Mouse (Mus musculus): ENCODE results near the gene Rdh1. TPM values are rescaled to one million over a fixed set of nuclear protein-coding genes. Genes with fewer than 3 reads are reported as not detected.
"Not testable (repeated sequence)": the region's sequence is repeated elsewhere in the genome, so short reads cannot be mapped to it uniquely, and the experiment has no call there.

Gene Rdh1
- polyA plus RNA-seq, 1 experiment from 2014 or later, result not detected

DNA sequence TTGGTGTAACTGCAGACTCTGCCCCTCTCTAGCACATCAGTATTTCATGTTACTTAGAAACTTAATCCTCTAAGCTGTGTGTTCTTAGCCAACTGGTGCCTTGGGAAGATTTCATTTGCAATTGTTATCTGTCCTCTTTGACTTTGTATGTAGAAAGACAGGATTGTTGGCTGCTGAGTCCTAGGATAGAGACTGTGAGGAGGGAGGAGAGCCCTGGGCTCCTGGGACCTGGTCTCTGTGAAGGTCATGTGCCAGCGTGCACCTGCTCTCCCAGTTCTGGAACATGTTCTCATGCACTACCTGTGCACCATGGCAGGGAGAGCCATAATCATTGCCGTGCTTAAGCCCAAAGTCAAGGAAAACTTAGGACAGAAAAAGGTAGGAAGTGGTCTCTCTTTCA is 42.1 kb downstream of the Rdh1 start:
- no peak overlapping the region for H3K4me2 ChIP-seq
- H3K27ac ChIP-seq, result no peak overlapping the region
- H3K4me1 ChIP-seq, result no peaks in the 10 kb centered on the region
- no peaks in the 10 kb centered on the region for H3K27me3 ChIP-seq
- no peak overlapping the region for H3K9ac ChIP-seq
- ATAC-seq, result no peak
- 91% methylated on average over 2 of the region's 2 CpGs for WGBS
- no peaks in the 10 kb centered on the region for H3K36me3 ChIP-seq (ENCODE audit: poor library complexity, severe bottlenecking)
- no peak overlapping the region for H3K4me3 ChIP-seq
- H3K9me3 ChIP-seq (replicated peaks), result peaks cover 2% of the 10 kb centered on the region; the same call in 1 of the 2 replicates

DNA sequence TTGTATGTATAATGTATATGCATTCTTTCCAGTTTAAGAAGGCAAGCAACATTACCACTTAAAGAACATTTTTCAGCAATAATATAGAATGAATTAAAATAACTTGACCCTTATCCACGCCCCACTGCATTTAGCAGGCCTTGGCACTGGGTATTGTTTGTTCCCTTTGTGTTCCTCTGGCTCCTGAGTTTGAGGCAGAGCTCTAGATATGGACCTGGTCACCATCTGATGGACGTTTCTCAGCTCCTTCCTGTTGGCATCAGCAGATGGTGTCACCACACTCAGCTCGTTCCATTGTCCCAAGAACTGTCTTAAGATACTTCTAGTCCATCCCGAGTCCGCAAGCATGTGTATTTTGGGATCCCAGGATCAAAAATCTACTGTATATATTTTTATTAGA is 42.7 kb downstream of the Rdh1 start:
- no peak for ATAC-seq
- no peak overlapping the region for H3K9ac ChIP-seq
- WGBS, result 83% methylated on average over 5 of the region's 5 CpGs
- no peak overlapping the region for H3K4me3 ChIP-seq
- H3K4me1 ChIP-seq, result no peaks in the 10 kb centered on the region
- H3K27ac ChIP-seq, result no peak overlapping the region
- H3K4me2 ChIP-seq, result no peak overlapping the region
- no peaks in the 10 kb centered on the region for H3K9me3 ChIP-seq (replicated peaks)
- H3K27me3 ChIP-seq, result no peaks in the 10 kb centered on the region
- H3K36me3 ChIP-seq (ENCODE audit: poor library complexity, severe bottlenecking), result no peaks in the 10 kb centered on the region

DNA sequence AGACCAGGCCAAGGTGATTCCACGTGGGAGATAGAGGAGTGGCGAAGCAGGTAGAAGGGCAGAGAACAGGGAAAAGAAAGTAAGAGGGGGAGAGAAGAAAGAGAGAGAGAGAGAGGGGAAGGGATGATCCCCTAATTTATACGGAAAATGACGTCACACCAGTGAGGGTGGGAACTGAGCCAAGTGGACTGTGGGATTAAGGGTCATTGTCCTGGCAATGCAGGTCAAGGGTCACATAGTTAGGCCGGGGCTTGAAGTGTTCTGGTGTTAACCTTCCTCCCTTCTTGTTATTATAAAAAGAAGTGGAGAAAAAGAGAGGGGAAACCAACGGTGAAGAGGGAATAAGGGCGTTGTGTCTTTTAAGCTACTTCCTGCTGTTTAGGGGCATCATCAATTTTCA is 44.9 kb downstream of the Rdh1 start:
- Histone ChIP-seq H3K4me1 (no peaks in the 10 kb centered on the region), H3K9me3 (replicated peaks) (no peaks in the 10 kb centered on the region), H3K4me3 (no peak overlapping the region), H3K9ac (no peak overlapping the region), H3K27ac (no peak overlapping the region), H3K27me3 (no peaks in the 10 kb centered on the region), H3K36me3 (ENCODE audit: poor library complexity, severe bottlenecking) (no peaks in the 10 kb centered on the region), H3K4me2 (no peak overlapping the region)
- 57% methylated on average over 7 of the region's 7 CpGs for WGBS
- ATAC-seq, result no peak

DNA sequence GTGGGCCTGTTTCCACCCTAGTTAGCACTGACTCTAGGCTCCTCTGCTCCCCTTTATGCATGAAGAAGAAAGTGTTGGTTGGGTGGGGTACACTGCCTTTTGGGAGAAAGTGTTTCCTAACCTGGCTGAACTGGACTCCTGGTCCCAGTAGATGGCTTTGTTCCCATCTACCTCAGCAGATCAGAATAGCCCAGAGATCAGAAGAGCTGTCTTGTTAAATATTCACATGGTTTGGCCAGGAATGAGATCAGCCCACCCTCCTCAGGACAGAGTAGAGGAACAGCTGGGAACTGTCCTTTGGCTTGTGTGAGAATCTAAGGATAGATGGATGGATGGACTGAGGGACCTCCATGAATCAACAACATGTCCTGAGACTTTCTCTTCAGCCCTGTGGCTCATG is 56.4 kb downstream of the Rdh1 start:
- Histone ChIP-seq H3K9me3 (replicated peaks) (peaks cover 2% of the 10 kb centered on the region), H3K27ac (no peak overlapping the region), H3K9ac (no peak overlapping the region), H3K27me3 (no peaks in the 10 kb centered on the region), H3K4me2 (no peak overlapping the region), H3K4me3 (no peak overlapping the region), H3K4me1 (no peaks in the 10 kb centered on the region), H3K36me3 (ENCODE audit: poor library complexity, severe bottlenecking) (no peaks in the 10 kb centered on the region)
- ATAC-seq, result no peak

DNA sequence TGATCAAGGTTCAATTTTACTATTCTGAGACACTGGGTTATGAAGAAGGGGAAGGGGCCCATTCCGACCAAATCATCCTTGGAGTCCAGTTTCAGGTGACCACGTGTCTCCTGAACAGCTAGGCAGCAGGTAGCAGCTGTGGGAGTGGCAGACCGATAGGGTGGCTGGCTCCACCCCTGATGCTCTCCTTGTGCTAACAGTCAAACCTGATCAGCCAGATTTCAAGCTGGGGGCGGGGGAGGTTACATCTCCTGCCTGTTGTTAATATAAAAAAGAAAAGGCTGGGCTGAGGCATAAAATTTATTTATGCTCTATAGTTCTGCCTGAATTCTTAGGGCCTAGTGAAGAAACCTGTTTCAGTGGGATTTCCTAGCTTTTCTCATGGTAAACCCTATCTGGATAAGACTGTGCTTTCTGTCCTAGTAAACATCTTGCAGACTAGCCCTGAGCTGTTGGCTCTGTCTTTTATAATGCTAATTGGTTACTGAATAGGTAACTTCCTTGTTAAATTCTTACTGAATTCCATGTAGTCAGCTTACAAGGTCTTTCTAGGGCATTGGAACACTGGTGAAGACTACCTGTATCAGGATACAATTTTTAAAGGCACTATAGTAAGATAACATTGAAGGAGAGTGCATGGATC is 57.9 kb downstream of the Rdh1 start:
- H3K4me1 ChIP-seq; H3K36me3 ChIP-seq (ENCODE audit: poor library complexity, severe bottlenecking); H3K4me3 ChIP-seq; H3K27ac ChIP-seq; H3K4me2 ChIP-seq; H3K9ac ChIP-seq; ATAC-seq; H3K9me3 ChIP-seq (replicated peaks); H3K27me3 ChIP-seq: not testable (repeated sequence)
- WGBS, result 83% methylated on average over 4 of the region's 4 CpGs

Other genes with a start within 250 kb of the Rdh1 start
- gene Ndufa4l2, start 244.8 kb upstream of the Rdh1 start, polyA plus RNA-seq (2015; fragmentation: Nextera tagmentation; extraction: Ambion mirVana), result 11.9 and 12.8 TPM in 2 replicates
- 89.6 and 91.5 TPM in 2 replicates for gene Shmt2, start 237.3 kb upstream of the Rdh1 start, polyA plus RNA-seq (2015; fragmentation: Nextera tagmentation; extraction: Ambion mirVana)
- gene Nxph4, start 225.2 kb upstream of the Rdh1 start, polyA plus RNA-seq (2015; fragmentation: Nextera tagmentation; extraction: Ambion mirVana), result 36.8 and 50.7 TPM in 2 replicates
- gene Lrp1, start 138.6 kb upstream of the Rdh1 start, polyA plus RNA-seq (2015; fragmentation: Nextera tagmentation; extraction: Ambion mirVana), result 65.1 and 74.7 TPM in 2 replicates
- gene Stat6, start 116.7 kb upstream of the Rdh1 start, polyA plus RNA-seq (2015; fragmentation: Nextera tagmentation; extraction: Ambion mirVana), result 2.6 and 2.7 TPM in 2 replicates
- gene Nemp1, start 92.8 kb upstream of the Rdh1 start, polyA plus RNA-seq (2015; fragmentation: Nextera tagmentation; extraction: Ambion mirVana), result 6.7 and 7.0 TPM in 2 replicates
- 1.6 and 2.0 TPM in 2 replicates for gene Nab2, start 91.2 kb upstream of the Rdh1 start, polyA plus RNA-seq (2015; fragmentation: Nextera tagmentation; extraction: Ambion mirVana)
- gene Myo1a, start 54.6 kb upstream of the Rdh1 start, polyA plus RNA-seq (2015; fragmentation: Nextera tagmentation; extraction: Ambion mirVana), result 0.60 and 0.83 TPM in 2 replicates
- 0.35 TPM in 1 of 2 replicates, not detected in the other for gene Tac2, start 35.2 kb upstream of the Rdh1 start, polyA plus RNA-seq (2015; fragmentation: Nextera tagmentation; extraction: Ambion mirVana)
- gene Zbtb39, start 20.2 kb upstream of the Rdh1 start, polyA plus RNA-seq (2015; fragmentation: Nextera tagmentation; extraction: Ambion mirVana), result 4.3 TPM in 2 replicates
- 0.39 and 0.48 TPM in 2 replicates for gene Gpr182, start 8.0 kb upstream of the Rdh1 start, polyA plus RNA-seq (2015; fragmentation: Nextera tagmentation; extraction: Ambion mirVana)
- gene Rdh16f1, start 66 bp downstream of the Rdh1 start, polyA plus RNA-seq (2015; fragmentation: Nextera tagmentation; extraction: Ambion mirVana), result not detected in 2 replicates
- gene Rdh9, start 16.7 kb downstream of the Rdh1 start, polyA plus RNA-seq (2015; fragmentation: Nextera tagmentation; extraction: Ambion mirVana), result 0.13 and 0.17 TPM in 2 replicates
- gene Rdh16, start 41.4 kb downstream of the Rdh1 start, polyA plus RNA-seq (2015; fragmentation: Nextera tagmentation; extraction: Ambion mirVana), result 0.05 TPM in 1 of 2 replicates, not detected in the other
- gene Rdh19, start 90.2 kb downstream of the Rdh1 start, polyA plus RNA-seq (2015; fragmentation: Nextera tagmentation; extraction: Ambion mirVana), result not detected in 2 replicates
- not detected in 2 replicates for gene Rdh16f2, start 106.8 kb downstream of the Rdh1 start, polyA plus RNA-seq (2015; fragmentation: Nextera tagmentation; extraction: Ambion mirVana)
- not detected in 2 replicates for gene Rdh7, start 129.1 kb downstream of the Rdh1 start, polyA plus RNA-seq (2015; fragmentation: Nextera tagmentation; extraction: Ambion mirVana)
- gene Sdr9c7, start 138.8 kb downstream of the Rdh1 start, polyA plus RNA-seq (2015; fragmentation: Nextera tagmentation; extraction: Ambion mirVana), result not detected in 2 replicates
- not detected in 2 replicates for gene Hsd17b6, start 247.9 kb downstream of the Rdh1 start, polyA plus RNA-seq (2015; fragmentation: Nextera tagmentation; extraction: Ambion mirVana)